Mouse (Mus musculus): ENCODE measurements at regions not wholly inside any gene's neighbourhood (a gene's known extent, or its start where the extent isn't known, plus 50 kb on each side); places are given as distances from the start of the nearest gene placed in this dataset.
A peak's percentile ranks its signal among the peaks of the same experiment; 100 is the strongest.

GRCm38 (mm10) chr12:79879918-79880273 is 232.9 kb downstream of the Zfp36l1 start:
- no peaks in the 10 kb centered on the region for H3K36me3 ChIP-seq
- H3K27ac ChIP-seq, result peak overlapping the region; percentile 90
- no peak overlapping the region for H3K4me2 ChIP-seq (replicated peaks)
- no peaks in the 10 kb centered on the region for H3K27me3 ChIP-seq
- peak; percentile 65 for ATAC-seq (ENCODE audit: insufficient number of reproducible peaks, insufficient read depth, low FRiP score, low TSS enrichment)
- WGBS, result 20% methylated on average over 9 of the region's 9 CpGs
- H3K4me3 ChIP-seq, result no peak overlapping the region
- 0 out of 2 replicates have a peak overlapping the region, but pooled peaks have one; percentile 7 for H3K9ac ChIP-seq
- 0 out of 2 replicates have a peak, but pooled peaks cover 9% of the 10 kb centered on the region for H3K9me3 ChIP-seq
- peaks cover 36% of the 10 kb centered on the region for H3K4me1 ChIP-seq

GRCm38 (mm10) chr12:79879093-79879917 is 233.5 kb downstream of the Zfp36l1 start:
- Histone ChIP-seq H3K9me3 (0 out of 2 replicates have a peak, but pooled peaks cover 9% of the 10 kb centered on the region), H3K4me1 (peaks cover 36% of the 10 kb centered on the region), H3K9ac (0 out of 2 replicates have a peak overlapping the region, but pooled peaks have one; percentile 7), H3K4me3 (no peak overlapping the region), H3K27ac (peak overlapping the region; percentile 90), H3K4me2 (replicated peaks) (no peak overlapping the region), H3K36me3 (no peaks in the 10 kb centered on the region), H3K27me3 (no peaks in the 10 kb centered on the region)
- ATAC-seq (ENCODE audit: insufficient number of reproducible peaks, insufficient read depth, low FRiP score, low TSS enrichment), result peak; percentile 84
- WGBS, result 14% methylated on average over 15 of the region's 15 CpGs

DNA sequence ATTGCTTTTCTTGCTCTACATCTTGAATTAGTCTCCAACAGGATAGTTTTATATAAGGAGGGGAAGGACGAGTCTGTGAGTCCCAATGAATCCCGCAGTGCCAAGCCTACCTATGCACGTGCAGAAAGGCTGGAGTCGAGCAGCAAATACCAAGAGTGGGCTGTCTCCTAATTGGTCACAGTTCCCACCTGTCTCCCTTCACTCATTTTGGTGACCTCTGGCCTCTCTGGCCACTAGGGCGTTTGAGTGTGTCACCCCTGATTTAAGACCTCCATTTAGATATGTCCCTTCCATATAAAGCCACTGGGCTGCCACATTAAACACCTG is 234.1 kb downstream of the Zfp36l1 start:
- WGBS, result 26% methylated on average over 5 of the region's 5 CpGs
- Histone ChIP-seq H3K36me3 (no peaks in the 10 kb centered on the region), H3K4me1 (peaks cover 36% of the 10 kb centered on the region), H3K9ac (no peak overlapping the region), H3K9me3 (0 out of 2 replicates have a peak, but pooled peaks cover 9% of the 10 kb centered on the region), H3K4me3 (no peak overlapping the region), H3K4me2 (replicated peaks) (no peak overlapping the region), H3K27me3 (no peaks in the 10 kb centered on the region), H3K27ac (peak overlapping the region; percentile 90)
- no peak for ATAC-seq (ENCODE audit: insufficient number of reproducible peaks, insufficient read depth, low FRiP score, low TSS enrichment)

- H3K4me1 ChIP-seq, result peaks cover 36% of the 10 kb centered on the region
- H3K4me2 ChIP-seq (replicated peaks), result no peak overlapping the region
- ATAC-seq (ENCODE audit: insufficient number of reproducible peaks, insufficient read depth, low FRiP score, low TSS enrichment), result no peak
- H3K27ac ChIP-seq, result peak overlapping the region; percentile 90; the same call in 1 of the 2 replicates
- no peaks in the 10 kb centered on the region for H3K27me3 ChIP-seq
- H3K36me3 ChIP-seq, result no peaks in the 10 kb centered on the region
- no peak overlapping the region for H3K4me3 ChIP-seq
- H3K9me3 ChIP-seq, result 0 out of 2 replicates have a peak, but pooled peaks cover 9% of the 10 kb centered on the region
- no peak overlapping the region for H3K9ac ChIP-seq
- 88% methylated on average over 3 of the region's 3 CpGs for WGBS
These were observed 234.7 kb downstream of the Zfp36l1 start for GRCm38 (mm10) chr12:79878163-79878562.

DNA sequence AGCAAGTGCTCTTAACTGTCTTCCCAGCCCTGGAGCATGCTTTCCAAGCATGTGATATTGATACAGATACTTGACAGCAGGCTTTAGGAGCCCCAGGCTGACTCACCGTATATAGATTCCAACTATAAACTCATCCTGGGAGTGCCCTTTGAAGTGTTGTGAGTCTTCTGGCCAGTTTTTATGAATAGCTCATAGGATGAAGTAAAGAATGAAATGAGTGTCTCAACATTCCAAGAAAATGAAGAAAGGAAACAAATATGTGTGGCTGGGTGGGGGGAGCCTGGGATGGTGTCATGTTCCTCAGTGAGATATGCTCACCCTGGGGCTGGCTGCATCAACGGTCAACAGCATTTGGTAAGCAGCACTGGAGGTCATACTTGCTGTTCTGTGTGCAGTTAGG is 238.5 kb downstream of the Zfp36l1 start:
- Histone ChIP-seq H3K9me3 (0 out of 2 replicates have a peak, but pooled peaks cover 9% of the 10 kb centered on the region), H3K27me3 (no peaks in the 10 kb centered on the region), H3K4me1 (peaks cover 13% of the 10 kb centered on the region), H3K27ac (no peak overlapping the region), H3K36me3 (no peaks in the 10 kb centered on the region), H3K9ac (no peak overlapping the region), H3K4me3 (no peak overlapping the region), H3K4me2 (replicated peaks) (no peak overlapping the region)
- ATAC-seq (ENCODE audit: insufficient number of reproducible peaks, insufficient read depth, low FRiP score, low TSS enrichment), result no peak
- 42% methylated on average over 2 of the region's 2 CpGs for WGBS

DNA sequence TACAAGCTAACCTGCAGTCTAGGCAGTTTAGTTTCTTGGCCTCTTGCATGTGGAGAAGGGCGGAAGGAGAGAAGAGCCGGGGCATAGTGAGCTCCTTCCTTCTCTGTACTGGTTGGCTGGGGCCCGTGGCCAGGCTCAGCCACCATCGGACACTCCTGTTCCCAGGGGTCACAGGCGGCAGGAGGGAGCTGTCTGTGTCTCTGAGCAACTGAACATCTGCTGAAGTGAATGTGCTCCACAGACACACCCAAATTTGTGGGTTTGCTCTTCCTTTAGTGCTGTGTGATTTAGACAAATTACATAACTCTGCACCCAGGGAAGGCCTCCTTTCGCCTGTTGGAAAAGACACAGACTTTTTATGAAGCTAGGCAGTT is 247.6 kb downstream of the Zfp36l1 start:
- no peak overlapping the region for H3K4me3 ChIP-seq
- no peaks in the 10 kb centered on the region for H3K36me3 ChIP-seq
- peaks cover 17% of the 10 kb centered on the region for H3K4me1 ChIP-seq
- no peak overlapping the region for H3K4me2 ChIP-seq (replicated peaks)
- H3K9me3 ChIP-seq, result peaks cover 6% of the 10 kb centered on the region; the same call in 1 of the 2 replicates
- peak overlapping the region; percentile 77; the same call in 1 of the 2 replicates for H3K27ac ChIP-seq
- 50% methylated on average over 6 of the region's 6 CpGs for WGBS
- no peaks in the 10 kb centered on the region for H3K27me3 ChIP-seq
- no peak for ATAC-seq (ENCODE audit: insufficient number of reproducible peaks, insufficient read depth, low FRiP score, low TSS enrichment)
- H3K9ac ChIP-seq, result no peak overlapping the region

DNA sequence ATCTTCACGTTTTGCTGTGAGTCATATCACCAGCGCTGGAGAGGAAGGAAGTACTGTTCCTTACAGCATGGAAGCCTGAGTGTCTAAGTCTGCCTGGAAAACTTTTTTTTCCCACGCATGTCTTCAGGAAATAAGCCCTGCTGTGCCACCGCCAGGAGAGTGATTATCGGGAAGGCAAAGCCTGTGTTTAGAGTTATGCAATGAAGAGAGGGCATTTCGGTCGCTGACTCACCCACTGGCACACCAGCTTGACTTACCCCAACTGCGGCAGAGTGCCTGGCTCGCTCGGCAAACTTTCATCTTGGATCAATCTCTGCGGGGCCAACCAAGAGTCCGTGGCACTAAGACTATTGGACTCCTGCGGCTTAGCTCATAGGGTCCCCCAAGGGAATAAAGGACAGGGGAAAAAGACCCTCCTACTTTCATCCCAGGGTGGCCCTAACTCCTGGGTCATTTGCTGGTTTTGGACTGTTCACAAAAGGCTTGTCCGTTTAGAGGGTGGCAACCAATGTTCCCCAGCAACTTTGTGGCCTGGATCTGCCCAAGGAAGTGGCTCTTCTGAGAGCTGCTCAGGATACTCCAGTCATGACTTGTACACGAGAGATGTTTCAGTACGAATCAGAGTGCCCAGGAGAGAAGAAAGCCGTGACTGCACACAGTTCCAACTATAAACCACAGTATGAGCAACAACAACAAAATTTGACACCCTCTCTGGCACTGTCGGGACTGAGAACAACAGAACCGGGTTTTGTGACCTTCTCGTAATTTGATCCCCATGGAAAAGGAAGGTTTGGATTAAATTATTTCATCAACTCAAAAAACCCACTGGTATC is 248.3 kb downstream of the Zfp36l1 start:
- Histone ChIP-seq H3K27ac (peak overlapping the region; percentile 77), H3K4me3 (no peak overlapping the region)
- ATAC-seq (ENCODE audit: insufficient number of reproducible peaks, insufficient read depth, low FRiP score, low TSS enrichment), result no peak

More for the DNA sequence above, 248.3 kb downstream of the Zfp36l1 start:
- Histone ChIP-seq H3K9me3 (peaks cover 6% of the 10 kb centered on the region; the same call in 1 of the 2 replicates), H3K4me1 (peaks cover 23% of the 10 kb centered on the region), H3K27me3 (no peaks in the 10 kb centered on the region), H3K9ac (no peak overlapping the region), H3K4me2 (replicated peaks) (no peak overlapping the region), H3K36me3 (no peaks in the 10 kb centered on the region)
- WGBS, result 60% methylated on average over 20 of the region's 20 CpGs

Data from embryonic facial prominence, embryonic 12.5 days (tissue).